ENCODE assay signal across 28 mouse cellular contexts in the genomic region with DNA sequence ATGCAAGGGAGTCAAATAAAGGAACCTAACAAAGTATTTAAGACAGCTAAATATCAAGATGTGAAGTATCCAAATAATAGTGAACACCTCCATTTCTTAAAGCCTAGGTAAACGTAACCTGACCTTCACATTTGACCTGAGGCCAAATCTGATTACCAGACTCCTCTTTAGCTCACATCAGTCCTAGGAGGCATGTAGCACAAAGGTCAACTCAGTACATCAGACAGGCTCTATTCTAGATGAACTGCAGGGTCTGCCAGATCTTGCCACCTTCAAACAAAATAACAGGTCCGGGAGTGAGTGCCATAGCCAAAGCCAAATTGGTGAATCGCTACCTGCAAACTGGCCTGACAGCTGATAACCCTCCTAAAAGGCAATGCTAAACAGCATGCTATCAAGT. TPM values are rescaled to one million over a fixed set of nuclear protein-coding genes. Genes with fewer than 3 reads are reported as not detected.
DNase-seq lines count a peak whose midpoint lies in the region; ATAC-seq and TF ChIP-seq lines count a peak whose summit lies in the region.
"Had no signal": no experiment of that assay in that cellular context is flagged by ENCODE, and none has a peak within 500 bp of the region (broad histone marks: within the 10 kb centered on the region; RNA-seq: fewer than 3 reads in every experiment).

No protein-coding gene starts in this region.

- H3K9me3 ChIP-seq in megakaryocyte, embryonic 14.5 days = no peaks in the 10 kb centered on the region
- no peaks in the 10 kb centered on the region for H3K9me3 ChIP-seq in liver, embryonic 15.5 days (replicated peaks)
- no peaks in the 10 kb centered on the region for H3K9me3 ChIP-seq in lung, postnatal 0 days (ENCODE audit: low read length)
- H3K9me3 ChIP-seq: forebrain, embryonic 13.5 days; heart, embryonic 15.5 days; hindbrain, embryonic 12.5 days; kidney, embryonic 15.5 days; limb, embryonic 12.5 days had no signal

- peak overlapping the region; percentile 78; the same call in 1 of the 2 replicates for H3K9ac ChIP-seq in liver, embryonic 15.5 days
- H3K9ac ChIP-seq in lung, postnatal 0 days (replicated peaks; ENCODE audit: low read depth) = no peak overlapping the region
- H3K9ac ChIP-seq: forebrain, embryonic 13.5 days; heart, embryonic 15.5 days; hindbrain, embryonic 12.5 days; kidney, embryonic 15.5 days; limb, embryonic 12.5 days had no signal

- DNase-seq in heart, adult 11 months = peak; percentile 79
- no peak for DNase-seq in heart, adult 9 months (ENCODE audit: low spot score in 2 of 2)
- no peak for DNase-seq in urinary bladder, postnatal 25 days (ENCODE audit: low spot score)
- no peak for DNase-seq in lung, postnatal 0 days (ENCODE audit: low spot score)
- DNase-seq: adrenal gland, postnatal 14 days; cerebellum, adult 18-20 months; cerebellum, postnatal 14 days; gastrocnemius, postnatal 25 days; heart, adult 18-20 months; heart, postnatal 36 days; lung, adult 2 months; lung, postnatal 14 days; right cerebral cortex, postnatal 25 days; spleen, adult 18-20 months; thymus, adult 2 months; thymus, postnatal 4 days had no signal

- H3K27ac ChIP-seq in liver, embryonic 15.5 days (replicated peaks) = peak overlapping the region; percentile 91; the same call in 1 of the 2 replicates
- no peak overlapping the region for H3K27ac ChIP-seq in lung, postnatal 0 days (ENCODE audit: low read length)
- H3K27ac ChIP-seq: forebrain, embryonic 13.5 days; heart, embryonic 15.5 days; hindbrain, embryonic 12.5 days; hindbrain, postnatal 0 days; kidney, embryonic 15.5 days; limb, embryonic 12.5 days had no signal

- H3K27me3 ChIP-seq in megakaryocyte, embryonic 14.5 days (replicated peaks) = no peaks in the 10 kb centered on the region
- H3K27me3 ChIP-seq in liver, embryonic 15.5 days = no peaks in the 10 kb centered on the region
- no peaks in the 10 kb centered on the region for H3K27me3 ChIP-seq in lung, postnatal 0 days (replicated peaks; ENCODE audit: insufficient read depth, low read length)
- H3K27me3 ChIP-seq: forebrain, embryonic 13.5 days; heart, embryonic 15.5 days; hindbrain, embryonic 12.5 days; kidney, embryonic 15.5 days; limb, embryonic 12.5 days had no signal

- no peak for ATAC-seq in megakaryocyte, adult 5-6 weeks (ENCODE audit: poor library complexity, severe bottlenecking)
- ATAC-seq in liver, embryonic 15.5 days (ENCODE audit: insufficient read depth) = no peak
- ATAC-seq in lung, postnatal 0 days = no peak
- ATAC-seq: forebrain, embryonic 13.5 days; hindbrain, postnatal 0 days; intestine, embryonic 16.5 days; midbrain, embryonic 16.5 days had no signal

- WGBS in liver, embryonic 15.5 days (ENCODE audit: insufficient replicate concordance) = 74% methylated on average over 3 of the region's 3 CpGs
- WGBS in lung, postnatal 0 days = 95% methylated on average over 3 of the region's 3 CpGs

- peak overlapping the region; percentile 88 for H3K4me2 ChIP-seq in liver, embryonic 15.5 days
- no peak overlapping the region for H3K4me2 ChIP-seq in lung, postnatal 0 days (replicated peaks; ENCODE audit: low read depth, low read length)
- H3K4me2 ChIP-seq: heart, embryonic 15.5 days; hindbrain, embryonic 12.5 days; limb, embryonic 12.5 days; midbrain, embryonic 11.5 days had no signal

- H3K36me3 ChIP-seq in megakaryocyte, embryonic 14.5 days (replicated peaks; ENCODE audit: low read length) = peaks cover 49% of the 10 kb centered on the region
- H3K36me3 ChIP-seq in liver, embryonic 15.5 days (replicated peaks) = peaks cover 34% of the 10 kb centered on the region
- H3K36me3 ChIP-seq in lung, postnatal 0 days (ENCODE audit: insufficient read depth, low read length) = no peaks in the 10 kb centered on the region
- H3K36me3 ChIP-seq: heart, embryonic 15.5 days; kidney, embryonic 15.5 days had no signal

- H3K4me1 ChIP-seq in megakaryocyte, embryonic 14.5 days = peaks cover 74% of the 10 kb centered on the region
- peaks cover 70% of the 10 kb centered on the region for H3K4me1 ChIP-seq in liver, embryonic 15.5 days (replicated peaks)
- H3K4me1 ChIP-seq in lung, postnatal 0 days (ENCODE audit: insufficient read depth, low read depth, low read length) = peaks cover 14% of the 10 kb centered on the region; the same call in 1 of the 2 replicates

- H3K4me3 ChIP-seq in megakaryocyte, embryonic 14.5 days (replicated peaks) = peak overlapping the region; percentile 57
- H3K4me3 ChIP-seq in liver, embryonic 15.5 days (replicated peaks) = peak overlapping the region; percentile 77
- no peak overlapping the region for H3K4me3 ChIP-seq in lung, postnatal 0 days (ENCODE audit: low read depth, low read length)
- H3K4me3 ChIP-seq: hindbrain, embryonic 12.5 days; kidney, embryonic 15.5 days; limb, embryonic 12.5 days had no signal

- no peak for TF ChIP-seq EP300 in lung, postnatal 0 days (IDR thresholded peaks at IDR 0.05)

- no peak for TF ChIP-seq CTCF in lung, postnatal 0 days (IDR thresholded peaks at IDR 0.05)

RNA-seq across cellular contexts. Expression of gene Rpia, which starts 2.9 kb away (rescaled TPM):
- polyA plus RNA-seq in megakaryocyte, embryonic 14.5 days (2012; ENCODE audit: insufficient read depth, low replicate concordance) = 7.0 and 25.9 TPM in 2 replicates
- 50.7 and 58.2 TPM in 2 replicates for total RNA-seq in megakaryocyte, adult 5-6 weeks (2015)
- total RNA-seq in megakaryocyte, adult 5-6 weeks (2017) = 118 and 119 TPM in 2 replicates
- polyA plus RNA-seq in liver, embryonic 15.5 days (2015; fragmentation: Nextera tagmentation; extraction: Ambion mirVana) = 2.3 and 2.9 TPM in 2 replicates
- polyA plus RNA-seq in lung, postnatal 0 days (2015; fragmentation: Nextera tagmentation; extraction: Ambion mirVana) = 2.3 and 2.4 TPM in 2 replicates

RNA-seq across cellular contexts. Expression of gene Eif2ak3, which starts 55.2 kb away (rescaled TPM):
- 0.71 and 2.2 TPM in 2 replicates for polyA plus RNA-seq in megakaryocyte, embryonic 14.5 days (2012; ENCODE audit: insufficient read depth, low replicate concordance)
- 22.1 and 25.0 TPM in 2 replicates for total RNA-seq in megakaryocyte, adult 5-6 weeks (2015)
- 32.5 and 38.4 TPM in 2 replicates for total RNA-seq in megakaryocyte, adult 5-6 weeks (2017)
- polyA plus RNA-seq in liver, embryonic 15.5 days (2015; fragmentation: Nextera tagmentation; extraction: Ambion mirVana) = 4.0 and 4.3 TPM in 2 replicates
- 8.6 and 8.9 TPM in 2 replicates for polyA plus RNA-seq in lung, postnatal 0 days (2015; fragmentation: Nextera tagmentation; extraction: Ambion mirVana)
